Mouse (Mus musculus): ENCODE measurements at regions not wholly inside any gene's neighbourhood (a gene's known extent, or its start where the extent isn't known, plus 50 kb on each side); places are given as distances from the start of the nearest gene placed in this dataset.

DNA sequence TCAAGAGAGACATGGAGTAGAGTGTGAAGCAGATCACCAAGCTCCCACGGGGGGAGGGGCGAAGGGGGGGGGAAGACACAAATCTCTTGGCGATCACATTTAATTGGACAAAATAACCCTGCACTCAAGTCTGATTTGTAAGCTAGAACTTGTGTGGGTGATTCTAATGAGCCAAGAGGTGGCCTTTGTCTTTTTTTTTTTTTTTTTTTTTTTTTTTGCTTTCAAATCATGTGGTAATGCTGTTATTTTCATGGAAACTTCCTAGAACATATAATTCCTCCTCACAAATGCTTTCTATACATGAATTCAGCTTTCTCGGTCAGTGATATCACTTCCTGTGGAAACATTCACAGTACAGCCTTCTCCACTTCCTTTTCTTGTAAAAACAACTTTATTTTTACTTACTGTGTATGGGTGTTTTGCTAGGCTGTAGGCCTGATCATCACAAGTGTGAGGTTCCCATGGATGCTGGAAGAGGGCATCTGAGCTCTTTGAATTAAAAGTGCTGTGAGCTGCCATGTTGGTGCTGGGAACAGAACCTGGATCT lies 152.7 kb downstream of the Tmem161b start:
- TF ChIP-seq EP300 (IDR thresholded peaks at IDR 0.05; ENCODE audit: low read depth in 1 of 2, low read length in 2 of 2) (no peak), CHD1 (IDR thresholded peaks at IDR 0.05; ENCODE audit: low read depth, low read length) (no peak), BHLHE40 (IDR thresholded peaks at IDR 0.05; ENCODE audit: borderline replicate concordance, low read depth, low read length) (no peak), ELF1 (IDR thresholded peaks at IDR 0.05; ENCODE audit: low read depth, low read length) (no peak), CTCF (IDR thresholded peaks at IDR 0.05 in 2 of 3, conservative IDR thresholded peaks at IDR 0.05 in 1 of 3; ENCODE audit: control insufficient read depth in 1 of 3, insufficient read depth in 1 of 3, low read depth in 2 of 3, low read length in 3 of 3, poor library complexity in 1 of 3, severe bottlenecking in 1 of 3) (no peak), USF1 (IDR thresholded peaks at IDR 0.05; ENCODE audit: low read depth, low read length) (no peak), HCFC1 (IDR thresholded peaks at IDR 0.05; ENCODE audit: low read depth, low read length) (no peak), TAL1 (IDR thresholded peaks at IDR 0.05; ENCODE audit: low read length) (no peak), ZC3H11A (IDR thresholded peaks at IDR 0.05; ENCODE audit: low read depth, low read length) (no peak), MEF2A (IDR thresholded peaks at IDR 0.05; ENCODE audit: extremely low read depth, insufficient replicate concordance, low read depth, low read length, poor library complexity, severe bottlenecking) (no peak), RCOR1 (IDR thresholded peaks at IDR 0.05; ENCODE audit: low read depth, low read length) (no peak), GATA1 (IDR thresholded peaks at IDR 0.05; ENCODE audit: low read depth, low read length) (no peak), ETS1 (IDR thresholded peaks at IDR 0.05; ENCODE audit: low read depth, low read length) (no peak), POLR2AphosphoS5 (IDR thresholded peaks at IDR 0.05; ENCODE audit: borderline replicate concordance, low read depth, low read length) (no peak)

Measured in MEL (cell line).